Mouse (Mus musculus) MN1 (cell line): ENCODE data around the gene Klhl28.

Experiments used
- DNase-seq: peaks from one replicate; pipeline ENCODE4 v3.0.0-alpha.2; 2016; ENCODE audit warnings: low spot score

Klhl28 gene

GRCm38 (mm10) chr12:64965124-64966026 is at the start of gene Klhl28, which contains the start of gene Togaram1:
Gene Klhl28 (minus strand): TSS chr12:64965534.
Gene Togaram1 (plus strand): TSS chr12:64965804.
- DNase-seq = peak; percentile 99

- no peak for DNase-seq
Observed at GRCm38 (mm10) chr12:65007725-65008124, 42.4 kb upstream of the Klhl28 start.

- no peak for DNase-seq
Observed at GRCm38 (mm10) chr12:64977518-64977917, 12.2 kb upstream of the Klhl28 start.

GRCm38 (mm10) chr12:64976191-64976590 is 10.9 kb upstream of the Klhl28 start:
- no peak for DNase-seq

- DNase-seq = no peak
Observed at GRCm38 (mm10) chr12:64975558-64975957, 10.2 kb upstream of the Klhl28 start.

GRCm38 (mm10) chr12:64972063-64972462 is 6.7 kb upstream of the Klhl28 start:
- DNase-seq = no peak

GRCm38 (mm10) chr12:64971399-64971798 is 6.1 kb upstream of the Klhl28 start:
- DNase-seq = no peak

- no peak for DNase-seq
Observed at GRCm38 (mm10) chr12:64968067-64968466, 2.7 kb upstream of the Klhl28 start.

GRCm38 (mm10) chr12:64967470-64967869 is 2.1 kb upstream of the Klhl28 start:
- peak; percentile 30 for DNase-seq

GRCm38 (mm10) chr12:64966652-64967435 is 1.5 kb upstream of the Klhl28 start:
- DNase-seq = peak; percentile 57

- DNase-seq = peak; percentile 71
Observed at GRCm38 (mm10) chr12:64966101-64966631, 832 bp upstream of the Klhl28 start.

- DNase-seq = peak; percentile 22
Observed at GRCm38 (mm10) chr12:64964560-64964959, 774 bp downstream of the Klhl28 start.

- DNase-seq = peak; percentile 15
Observed at GRCm38 (mm10) chr12:64937493-64937892, 27.8 kb downstream of the Klhl28 start.

GRCm38 (mm10) chr12:64917578-64918471 is 47.5 kb downstream of the Klhl28 start, which contains the start of gene Gm527:
Gene Gm527 (plus strand): TSS chr12:64917906.
- peak; percentile 97 for DNase-seq

- no peak for DNase-seq
Observed at GRCm38 (mm10) chr12:64916735-64917134, 48.6 kb downstream of the Klhl28 start.

- DNase-seq = no peak
Observed at GRCm38 (mm10) chr12:64912996-64913395, 52.3 kb downstream of the Klhl28 start.

- no peak for DNase-seq
Observed at GRCm38 (mm10) chr12:64903186-64903585, 62.1 kb downstream of the Klhl28 start.

- DNase-seq = peak; percentile 77
Observed at GRCm38 (mm10) chr12:64902506-64902905, 62.8 kb downstream of the Klhl28 start.

- DNase-seq = peak; percentile 63
Observed at GRCm38 (mm10) chr12:64897060-64897730, 68.1 kb downstream of the Klhl28 start.
